Mouse (Mus musculus): ENCODE measurements around the gene Saa2. TPM values are rescaled to one million over a fixed set of nuclear protein-coding genes. Genes with fewer than 3 reads are reported as not detected.
"Not testable (repeated sequence)": the region's sequence is repeated elsewhere in the genome, so short reads cannot be mapped to it uniquely, and the experiment has no call there.

Gene Saa2
- total RNA-seq (2021): under 1 TPM in 1 of 2 experiments, not detected in 1; 0.35 TPM
- long read RNA-seq, experiment 1: 0 reads
- long read RNA-seq, experiment 2: 0 reads

- intact Hi-C loops (cut with DNase I; ENCODE audit: low total_unique reads): no loop called here
- no peak for DNase-seq
These were observed at the start of gene Saa2 for GRCm38 (mm10) chr7:46751490-46751889. Gene Saa2 (plus strand): TSS chr7:46751790.

DNA sequence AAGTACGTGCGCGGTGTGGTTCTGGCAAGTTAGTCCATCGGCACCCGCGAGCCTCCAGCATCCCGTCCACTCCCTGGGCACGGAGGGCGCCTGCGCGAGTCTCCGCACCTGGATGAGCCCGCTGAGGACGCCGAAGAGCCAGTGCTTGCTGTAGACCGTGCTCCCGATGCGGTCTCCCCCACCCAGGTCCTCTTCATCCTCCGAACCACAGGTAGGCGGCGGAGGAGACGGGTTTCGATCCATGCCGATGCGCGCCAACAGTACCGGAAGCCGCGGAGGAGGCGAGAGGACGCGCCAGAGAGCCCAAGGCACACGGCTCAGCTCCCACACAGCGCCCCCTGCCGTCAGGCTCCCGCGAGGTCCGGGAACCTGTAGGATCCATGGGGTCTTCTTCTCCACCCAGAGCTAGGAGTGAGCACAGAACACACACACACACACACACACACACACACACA is 41.2 kb upstream of the Saa2 start, which contains the start of gene Saal1:
TSS of gene Saal1 (minus strand) at position 291 of the 455 bp plus-strand sequence.
- DNase-seq: peak; percentile 86
- intact Hi-C loops (cut with DNase I; ENCODE audit: low total_unique reads): loop anchor here (5.0 to 10.0 kb wide), 2 partner anchors 57 to 66 kb away; no protein-coding TSS in a partner anchor

DNA sequence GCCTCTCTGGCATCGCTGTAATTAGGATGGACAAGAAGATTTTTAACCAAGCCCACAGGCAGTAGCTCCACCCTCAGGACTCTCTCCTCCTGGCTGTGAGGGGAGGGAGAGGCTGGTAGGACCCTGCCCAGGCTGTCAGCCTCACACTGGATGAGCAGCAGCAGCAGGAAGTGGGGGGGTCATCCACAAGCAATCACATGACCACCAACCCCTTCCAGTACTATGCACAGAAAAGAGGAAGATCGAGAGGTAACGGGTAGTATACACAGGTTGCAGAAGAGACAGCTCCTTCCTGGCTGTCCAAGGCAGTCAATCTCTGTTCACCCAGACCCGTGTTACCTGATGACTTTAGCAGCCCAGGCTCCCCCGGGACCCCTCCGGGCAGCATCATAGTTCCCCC is 39.3 kb upstream of the Saa2 start:
- intact Hi-C loops (cut with DNase I; ENCODE audit: low total_unique reads): loop anchor here (5.0 to 10.0 kb wide), 2 partner anchors 55 to 67 kb away; no protein-coding TSS in a partner anchor
- no peak for DNase-seq

DNA sequence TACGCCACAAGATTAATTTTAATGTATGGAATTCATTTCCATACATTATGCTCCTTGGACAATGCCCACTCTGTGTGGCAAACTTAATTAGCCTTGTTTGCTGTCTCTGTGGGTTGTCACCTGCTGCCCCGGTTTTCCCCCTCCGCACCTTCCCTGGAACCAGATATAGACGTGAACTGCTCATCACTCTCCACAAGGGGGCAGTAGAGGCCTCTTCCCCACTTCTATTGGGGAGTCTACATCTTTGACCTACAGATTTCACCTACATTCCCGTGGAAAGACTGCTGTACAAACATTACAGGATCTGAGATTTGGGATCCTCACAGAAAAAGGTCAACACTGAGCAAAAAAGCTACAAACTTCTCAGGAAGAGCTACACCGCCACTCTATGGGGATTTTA is 37.1 kb upstream of the Saa2 start:
- intact Hi-C loops (cut with DNase I; ENCODE audit: low total_unique reads): loop anchor here (5.0 to 10.0 kb wide), 2 partner anchors 53 to 70 kb away; no protein-coding TSS in a partner anchor

DNA sequence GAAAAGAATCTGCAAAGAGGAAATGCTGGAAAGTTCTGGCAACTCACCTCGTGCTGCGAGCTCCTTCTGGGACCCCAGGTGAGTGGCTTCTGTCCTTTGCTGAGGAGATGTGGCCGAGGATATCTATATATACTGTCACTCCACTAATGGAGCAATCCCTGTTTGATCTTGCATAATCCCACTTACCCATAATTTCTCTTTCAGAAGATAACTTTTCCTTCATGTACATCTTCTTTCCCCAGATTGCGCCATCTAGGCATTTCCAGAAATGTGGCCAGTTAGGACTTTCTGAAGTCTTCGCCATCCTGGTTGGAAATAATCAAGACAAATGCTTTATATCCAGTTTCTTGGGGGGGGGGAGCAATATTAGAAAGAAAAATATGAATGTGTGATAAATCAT is 36.0 kb upstream of the Saa2 start, which contains the start of gene Saa3:
TSS of gene Saa3 (minus strand) at position 101 of the 400 bp plus-strand sequence.
- DNase-seq: no peak
- intact Hi-C loops (cut with DNase I; ENCODE audit: low total_unique reads): loop anchor here (10.0 kb wide), 1 partner anchor 71 kb away; no protein-coding TSS in a partner anchor

More for the DNA sequence above, 37.1 kb upstream of the Saa2 start:
- DNase-seq: peak; percentile 52

DNA sequence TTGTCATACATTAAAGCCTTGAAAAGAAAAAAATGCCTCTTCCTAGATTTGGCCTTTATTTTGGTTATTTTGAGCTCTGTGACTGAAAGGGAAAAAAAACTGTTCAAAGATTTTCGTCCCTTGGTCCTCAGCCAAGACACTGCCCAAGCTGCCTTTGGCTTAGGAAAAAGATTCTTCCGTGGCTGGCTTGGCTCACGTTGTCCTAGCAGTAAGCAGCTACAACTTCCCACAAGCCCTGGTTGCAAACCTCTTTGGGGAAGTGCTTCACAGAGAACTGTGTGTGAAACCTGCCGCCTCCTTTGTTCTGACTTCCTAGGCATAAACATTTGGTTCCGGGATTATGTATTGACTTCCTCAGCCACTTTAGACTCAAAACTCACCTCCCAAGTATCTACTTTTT is 34.7 kb upstream of the Saa2 start:
- DNase-seq: peak; percentile 20
- intact Hi-C loops (cut with DNase I; ENCODE audit: low total_unique reads): loop anchor here (10.0 kb wide), 1 partner anchor 72 kb away; no protein-coding TSS in a partner anchor

GRCm38 (mm10) chr7:46718591-46719270 is 32.9 kb upstream of the Saa2 start:
- DNase-seq: no peak
- intact Hi-C loops (cut with DNase I; ENCODE audit: low total_unique reads): loop anchor here (10.0 kb wide), 1 partner anchor 74 kb away; no protein-coding TSS in a partner anchor

GRCm38 (mm10) chr7:46719526-46719925 is 32.1 kb upstream of the Saa2 start:
- intact Hi-C loops (cut with DNase I; ENCODE audit: low total_unique reads): loop anchor here (10.0 kb wide), 1 partner anchor 75 kb away; no protein-coding TSS in a partner anchor
- peak; percentile 47 for DNase-seq

DNA sequence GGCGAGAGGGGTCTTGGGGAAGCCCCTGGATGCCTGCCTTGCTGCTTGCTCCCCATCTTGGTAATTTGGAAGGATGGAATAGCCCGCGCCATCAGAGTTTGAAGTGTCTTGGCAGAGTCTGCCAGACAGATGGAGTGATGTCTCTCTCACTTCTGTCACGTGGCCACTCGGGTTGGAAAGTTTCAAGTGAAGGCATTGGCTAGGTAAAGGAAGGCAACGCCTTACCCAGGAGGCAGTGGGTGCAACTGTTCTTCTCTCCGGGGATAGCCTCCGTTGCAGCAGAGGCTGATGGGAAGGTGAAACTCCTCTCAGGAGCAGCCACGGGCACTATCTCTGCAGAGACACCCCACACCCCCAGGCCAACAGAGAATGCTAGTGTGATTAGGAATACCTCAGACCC is 31.1 kb upstream of the Saa2 start:
- no peak for DNase-seq
- intact Hi-C loops (cut with DNase I; ENCODE audit: low total_unique reads): no loop called here

- intact Hi-C loops (cut with DNase I; ENCODE audit: low total_unique reads): no loop called here
- DNase-seq: no peak
These were observed 28.2 kb upstream of the Saa2 start for GRCm38 (mm10) chr7:46723354-46723753.

DNA sequence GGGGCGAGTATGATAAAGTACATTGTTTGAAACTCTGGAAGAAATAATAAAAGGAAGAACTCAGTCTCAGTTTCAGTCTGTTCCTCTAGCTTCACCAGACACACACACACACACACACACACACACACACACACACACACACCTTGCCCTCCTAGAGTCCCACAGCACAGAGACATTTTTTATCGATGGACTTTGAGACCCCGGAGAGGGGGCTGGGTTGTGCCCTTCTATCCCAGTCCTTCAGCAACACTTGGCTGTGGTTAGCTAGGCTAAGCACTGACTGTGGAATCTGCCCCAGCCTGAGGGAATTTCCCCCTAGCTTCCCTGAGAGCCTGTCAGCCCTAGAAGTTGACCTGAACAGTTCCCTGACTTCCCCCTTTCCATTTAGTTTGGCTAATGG is 27.7 kb upstream of the Saa2 start:
- DNase-seq: no peak
- intact Hi-C loops (cut with DNase I; ENCODE audit: low total_unique reads): no loop called here

DNA sequence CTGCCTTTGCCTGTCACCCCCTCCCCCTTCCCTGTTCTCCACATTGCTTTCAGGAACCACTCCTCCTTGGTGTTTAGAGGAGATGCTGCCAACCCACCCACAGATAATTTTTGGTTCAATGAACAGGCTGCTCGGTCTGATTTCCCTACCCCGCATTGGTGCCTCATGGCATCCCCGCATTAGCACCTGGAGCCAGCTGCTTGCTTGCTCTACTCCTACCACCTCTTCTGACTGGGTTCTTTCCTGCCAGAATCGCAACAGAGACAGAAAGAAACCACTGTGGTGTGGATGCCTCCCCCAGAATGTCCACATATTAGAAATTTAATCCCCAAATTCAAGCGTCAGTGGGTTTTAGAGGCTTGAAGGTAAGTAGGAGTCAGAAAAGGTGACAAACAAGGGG is 27.2 kb upstream of the Saa2 start:
- DNase-seq: no peak
- intact Hi-C loops (cut with DNase I; ENCODE audit: low total_unique reads): no loop called here

DNA sequence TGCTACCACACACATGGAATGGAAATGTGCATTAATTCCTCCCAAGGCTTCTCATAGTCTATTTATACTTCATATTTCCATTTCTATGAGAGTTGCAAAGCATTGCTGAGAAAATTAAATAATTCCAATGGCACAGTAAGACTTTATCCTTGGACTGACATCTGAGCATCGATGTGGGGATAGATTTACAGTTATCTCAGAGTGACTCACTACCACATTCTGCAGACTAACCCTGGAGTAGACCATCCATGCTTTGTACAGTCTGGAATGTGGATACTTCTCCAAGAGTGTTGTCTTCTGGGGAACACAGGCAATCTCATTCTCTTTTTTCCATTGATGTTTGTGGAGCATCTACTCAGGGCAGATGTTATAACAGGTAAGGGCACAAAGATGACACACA is 24.0 kb upstream of the Saa2 start:
- intact Hi-C loops (cut with DNase I; ENCODE audit: low total_unique reads): no loop called here

GRCm38 (mm10) chr7:46732458-46732857 is 19.1 kb upstream of the Saa2 start, which contains the start of gene Saa4:
Gene Saa4 (minus strand): TSS chr7:46732603.
- intact Hi-C loops (cut with DNase I; ENCODE audit: low total_unique reads): no loop called here
- no peak for DNase-seq

More for the DNA sequence above, 24.0 kb upstream of the Saa2 start:
- no peak for DNase-seq

GRCm38 (mm10) chr7:46734983-46735382 is 16.6 kb upstream of the Saa2 start:
- no peak for DNase-seq
- intact Hi-C loops (cut with DNase I; ENCODE audit: low total_unique reads): no loop called here

DNA sequence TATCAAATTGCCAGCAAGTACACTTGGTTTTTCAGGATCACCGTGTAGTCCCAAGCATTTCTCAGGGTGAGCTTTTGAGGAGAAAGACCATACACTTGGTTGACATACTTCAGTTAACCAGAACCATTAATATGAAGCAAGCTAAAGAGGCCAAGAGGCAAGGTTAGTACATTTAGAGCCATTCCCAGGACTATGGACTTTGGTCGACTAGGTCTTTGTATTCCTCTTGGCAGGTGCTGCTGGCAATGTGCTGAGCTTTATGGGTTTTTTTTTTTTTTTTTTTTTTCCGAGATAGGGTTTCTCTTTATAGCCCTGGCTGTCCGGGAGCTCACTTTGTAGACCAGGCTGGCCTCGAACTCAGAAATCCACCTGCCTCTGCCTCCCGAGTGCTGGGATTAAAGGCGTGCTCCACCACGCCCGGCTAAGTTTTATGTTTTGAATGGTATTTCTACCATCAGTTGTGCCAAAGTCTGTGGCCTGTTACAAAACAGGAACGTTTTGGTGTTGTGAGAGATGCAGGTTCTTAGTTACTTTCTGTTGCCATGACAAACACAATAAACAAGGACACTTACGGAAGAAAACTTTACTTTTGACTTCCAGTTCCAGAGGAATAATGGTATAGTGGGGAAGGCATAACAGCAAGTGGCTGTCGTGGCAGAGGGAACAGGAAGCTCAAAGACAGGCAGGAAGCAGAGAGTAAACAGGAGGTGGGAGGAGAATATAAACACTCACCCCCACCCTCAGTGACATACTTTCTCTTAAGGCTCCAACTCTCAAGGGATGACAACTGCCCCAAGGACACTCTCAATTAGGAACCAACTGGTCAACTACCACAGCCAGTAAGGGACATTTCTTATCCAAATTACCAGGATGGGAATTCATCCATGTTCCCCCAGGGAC is 12.8 kb upstream of the Saa2 start:
- intact Hi-C loops (cut with DNase I; ENCODE audit: low total_unique reads): no loop called here
- no peak for DNase-seq

- intact Hi-C loops (cut with DNase I; ENCODE audit: low total_unique reads); DNase-seq: not testable (repeated sequence)
These were observed 11.5 kb upstream of the Saa2 start for GRCm38 (mm10) chr7:46740041-46740440.

- intact Hi-C loops (cut with DNase I; ENCODE audit: low total_unique reads): not testable (repeated sequence)
These were observed 8.7 kb upstream of the Saa2 start, which contains the start of gene Saa1 for GRCm38 (mm10) chr7:46742880-46743279. Gene Saa1 (minus strand): TSS chr7:46742980.

GRCm38 (mm10) chr7:46745816-46746215 is 5.8 kb upstream of the Saa2 start:
- intact Hi-C loops (cut with DNase I; ENCODE audit: low total_unique reads): no loop called here
- no peak for DNase-seq

More at GRCm38 (mm10) chr7:46742880-46743279, 8.7 kb upstream of the Saa2 start, which contains the start of gene Saa1:
- not testable (repeated sequence) for DNase-seq

All from gastrocnemius, postnatal 14 days (tissue).